Mouse (Mus musculus) gastrocnemius, postnatal 10 days (tissue): ENCODE data around the gene Osbp2. TPM values are rescaled to one million over a fixed set of nuclear protein-coding genes. Genes with fewer than 3 reads are reported as not detected.
"Not testable (repeated sequence)": the region's sequence is repeated elsewhere in the genome, so short reads cannot be mapped to it uniquely, and the experiment has no call there.

Source experiments
- DNase-seq: peaks from one replicate; pipeline ENCODE4 v3.0.0; 2021; ENCODE audit warnings: mixed read lengths
- long read RNA-seq, 2 experiments: library from polyadenylated mRNA; stranded (forward); transcript quantifications; one replicate each; pipeline ENCODE4 v2.0.0; 2021
- total RNA-seq, 2 experiments: library from RNA; stranded (reverse); gene quantifications; 2 replicates each; pipeline ENCODE4 v1.2.3; 2021

The Osbp2 gene
- under 1 TPM; 0.49 to 0.88 TPM for total RNA-seq
- long read RNA-seq, experiment 1 = 0 reads
- long read RNA-seq, experiment 2 = 0 reads

GRCm38 (mm10) chr11:3863454-3864112 lies at the start of gene Osbp2:
TSS of gene Osbp2 (minus strand) at chr11:3863903.
- peak; percentile 67 for DNase-seq

GRCm38 (mm10) chr11:3912875-3913271 lies 49.2 kb upstream of the Osbp2 start:
- DNase-seq = peak; percentile 33

- no peak for DNase-seq
Observed at GRCm38 (mm10) chr11:3912100-3912874, 48.6 kb upstream of the Osbp2 start.

GRCm38 (mm10) chr11:3911440-3911839 lies 47.7 kb upstream of the Osbp2 start:
- DNase-seq = not testable (repeated sequence)

- peak; percentile 35 for DNase-seq
Observed at GRCm38 (mm10) chr11:3910513-3911310, 47.0 kb upstream of the Osbp2 start.

GRCm38 (mm10) chr11:3909236-3909635 lies 45.5 kb upstream of the Osbp2 start:
- no peak for DNase-seq

GRCm38 (mm10) chr11:3905446-3905845 lies 41.7 kb upstream of the Osbp2 start:
- no peak for DNase-seq

GRCm38 (mm10) chr11:3904673-3905072 lies 41.0 kb upstream of the Osbp2 start:
- DNase-seq = no peak

GRCm38 (mm10) chr11:3903046-3903445 lies 39.3 kb upstream of the Osbp2 start:
- DNase-seq = peak; percentile 75

GRCm38 (mm10) chr11:3902516-3902915 lies 38.8 kb upstream of the Osbp2 start:
- no peak for DNase-seq

GRCm38 (mm10) chr11:3900296-3900695 lies 36.6 kb upstream of the Osbp2 start:
- DNase-seq = no peak

GRCm38 (mm10) chr11:3895933-3896332 lies 32.2 kb upstream of the Osbp2 start:
- no peak for DNase-seq

GRCm38 (mm10) chr11:3895458-3895857 lies 31.8 kb upstream of the Osbp2 start:
- DNase-seq = no peak

GRCm38 (mm10) chr11:3894406-3895281 lies 30.9 kb upstream of the Osbp2 start, which contains the start of the genes 4921536K21Rik and Dusp18:
TSS of gene 4921536K21Rik (minus strand) at chr11:3895098.
TSS of gene Dusp18 (plus strand) at chr11:3895240.
- DNase-seq = peak; percentile 80

- DNase-seq = no peak
Observed at GRCm38 (mm10) chr11:3893970-3894369, 30.3 kb upstream of the Osbp2 start.

- DNase-seq = no peak
Observed at GRCm38 (mm10) chr11:3887331-3887730, 23.6 kb upstream of the Osbp2 start.

GRCm38 (mm10) chr11:3883711-3884110 lies 20.0 kb upstream of the Osbp2 start:
- DNase-seq = no peak

- peak; percentile 79 for DNase-seq
Observed at GRCm38 (mm10) chr11:3879836-3880235, 16.1 kb upstream of the Osbp2 start.

GRCm38 (mm10) chr11:3878660-3879059 lies 15.0 kb upstream of the Osbp2 start:
- DNase-seq = no peak

- no peak for DNase-seq
Observed at GRCm38 (mm10) chr11:3876419-3876818, 12.7 kb upstream of the Osbp2 start.

- DNase-seq = no peak
Observed at GRCm38 (mm10) chr11:3864343-3864742, 640 bp upstream of the Osbp2 start.
